Mouse (Mus musculus): ENCODE measurements at regions not wholly inside any gene's neighbourhood (a gene's known extent, or its start where the extent isn't known, plus 50 kb on each side); places are given as distances from the start of the nearest gene placed in this dataset.
A peak's percentile ranks its signal among the peaks of the same experiment; 100 is the strongest.

- ATAC-seq (ENCODE audit: insufficient number of reproducible peaks, insufficient read depth, low FRiP score, low read depth), result no peak
- Histone ChIP-seq H3K27me3 (ENCODE audit: control insufficient read depth, insufficient read depth, low read length) (no peaks in the 10 kb centered on the region), H3K36me3 (ENCODE audit: control insufficient read depth, insufficient read depth, low read length) (no peaks in the 10 kb centered on the region), H3K27ac (replicated peaks in 1 of 2; ENCODE audit: control insufficient read depth in 1 of 2, insufficient read depth in 1 of 2, low read depth in 2 of 2, low read length in 2 of 2) (no peak overlapping the region), H3K4me3 (ENCODE audit: control insufficient read depth in 1 of 2, insufficient read depth in 1 of 2, low read depth in 1 of 2, low read length in 2 of 2) (no peak overlapping the region), H3K4me1 (ENCODE audit: control insufficient read depth in 2 of 2, insufficient read depth in 2 of 2, low read length in 2 of 2) (peaks cover 3 to 7% of the 10 kb centered on the region in 2 experiments; a peak in 2 of 4 replicates), H3K4me2 (ENCODE audit: low read length) (no peak overlapping the region), H3K9me3 (ENCODE audit: control insufficient read depth, low read length) (peaks cover 5% of the 10 kb centered on the region), H3K9ac (ENCODE audit: low read length) (no peak overlapping the region)
- WGBS, result 45% methylated on average over 16 of the region's 16 CpGs
Observed at GRCm38 (mm10) chr8:23314275-23315123, 903.3 kb downstream of the Mrps31 start.

GRCm38 (mm10) chr8:23319556-23319955, 908.4 kb downstream of the Mrps31 start:
- Histone ChIP-seq H3K9ac (ENCODE audit: low read length) (no peak overlapping the region), H3K4me3 (ENCODE audit: control insufficient read depth in 1 of 2, insufficient read depth in 1 of 2, low read depth in 1 of 2, low read length in 2 of 2) (no peak overlapping the region), H3K27ac (replicated peaks in 1 of 2; ENCODE audit: control insufficient read depth in 1 of 2, insufficient read depth in 1 of 2, low read depth in 2 of 2, low read length in 2 of 2) (no peak overlapping the region), H3K27me3 (ENCODE audit: control insufficient read depth, insufficient read depth, low read length) (no peaks in the 10 kb centered on the region), H3K36me3 (ENCODE audit: control insufficient read depth, insufficient read depth, low read length) (no peaks in the 10 kb centered on the region), H3K4me2 (ENCODE audit: low read length) (no peak overlapping the region), H3K9me3 (ENCODE audit: control insufficient read depth, low read length) (no peaks in the 10 kb centered on the region), H3K4me1 (ENCODE audit: control insufficient read depth in 2 of 2, insufficient read depth in 2 of 2, low read length in 2 of 2) (peaks cover 6 to 9% of the 10 kb centered on the region in 2 experiments; a peak in 2 of 4 replicates)
- 44% methylated on average over 9 of the region's 9 CpGs for WGBS
- ATAC-seq (ENCODE audit: insufficient number of reproducible peaks, insufficient read depth, low FRiP score, low read depth), result no peak

DNA sequence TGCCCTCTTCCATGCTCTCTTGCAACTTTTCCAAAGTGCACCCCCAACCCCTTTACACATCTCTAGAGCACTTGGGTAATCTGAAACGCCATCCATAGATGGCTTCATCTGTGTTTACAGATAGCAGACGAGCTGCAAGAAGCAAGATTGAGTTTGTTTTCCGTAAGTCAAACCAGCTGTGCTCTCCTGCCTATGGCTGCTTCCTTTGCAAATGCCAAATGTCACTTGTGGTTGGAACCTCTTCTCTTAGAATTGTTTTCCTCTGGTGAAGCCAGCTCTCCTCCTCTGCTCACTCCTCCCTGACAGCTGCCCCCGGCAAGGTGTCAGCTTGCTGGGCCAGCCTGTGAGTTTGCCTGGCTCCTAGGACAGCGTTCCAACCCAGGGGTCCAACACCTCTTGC, 910.0 kb downstream of the Mrps31 start:
- Histone ChIP-seq H3K4me3 (ENCODE audit: control insufficient read depth in 1 of 2, insufficient read depth in 1 of 2, low read depth in 1 of 2, low read length in 2 of 2) (no peak overlapping the region), H3K27ac (replicated peaks in 1 of 2; ENCODE audit: control insufficient read depth in 1 of 2, insufficient read depth in 1 of 2, low read depth in 2 of 2, low read length in 2 of 2) (no peak overlapping the region), H3K9ac (ENCODE audit: low read length) (no peak overlapping the region), H3K36me3 (ENCODE audit: control insufficient read depth, insufficient read depth, low read length) (no peaks in the 10 kb centered on the region), H3K27me3 (ENCODE audit: control insufficient read depth, insufficient read depth, low read length) (no peaks in the 10 kb centered on the region), H3K4me2 (ENCODE audit: low read length) (no peak overlapping the region), H3K4me1 (ENCODE audit: control insufficient read depth in 2 of 2, insufficient read depth in 2 of 2, low read length in 2 of 2) (peaks cover 5% of the 10 kb centered on the region in 2 experiments; a peak in 2 of 4 replicates), H3K9me3 (ENCODE audit: control insufficient read depth, low read length) (no peaks in the 10 kb centered on the region)
- ATAC-seq (ENCODE audit: insufficient number of reproducible peaks, insufficient read depth, low FRiP score, low read depth), result no peak
- whole genome bisulfite sequencing, result 32% methylated on average over 5 of the region's 5 CpGs

GRCm38 (mm10) chr8:23327283-23327682, 916.1 kb downstream of the Mrps31 start:
- Histone ChIP-seq H3K4me3 (ENCODE audit: control insufficient read depth in 1 of 2, insufficient read depth in 1 of 2, low read depth in 1 of 2, low read length in 2 of 2) (no peak overlapping the region), H3K27ac (replicated peaks in 1 of 2; ENCODE audit: control insufficient read depth in 1 of 2, insufficient read depth in 1 of 2, low read depth in 2 of 2, low read length in 2 of 2) (no peak overlapping the region), H3K36me3 (ENCODE audit: control insufficient read depth, insufficient read depth, low read length) (no peaks in the 10 kb centered on the region), H3K9me3 (ENCODE audit: control insufficient read depth, low read length) (no peaks in the 10 kb centered on the region), H3K9ac (ENCODE audit: low read length) (no peak overlapping the region), H3K4me1 (ENCODE audit: control insufficient read depth in 2 of 2, insufficient read depth in 2 of 2, low read length in 2 of 2) (no peaks in the 10 kb centered on the region), H3K27me3 (ENCODE audit: control insufficient read depth, insufficient read depth, low read length) (no peaks in the 10 kb centered on the region), H3K4me2 (ENCODE audit: low read length) (no peak overlapping the region)
- no peak for ATAC-seq (ENCODE audit: insufficient number of reproducible peaks, insufficient read depth, low FRiP score, low read depth)
- WGBS, result 83% methylated on average over 4 of the region's 4 CpGs

GRCm38 (mm10) chr8:23344161-23344560, 933.0 kb downstream of the Mrps31 start:
- no peaks in the 10 kb centered on the region for H3K27me3 ChIP-seq (ENCODE audit: control insufficient read depth, insufficient read depth, low read length)
- H3K27ac ChIP-seq (replicated peaks in 1 of 2; ENCODE audit: control insufficient read depth in 1 of 2, insufficient read depth in 1 of 2, low read depth in 2 of 2, low read length in 2 of 2), result no peak overlapping the region
- no peak overlapping the region for H3K9ac ChIP-seq (ENCODE audit: low read length)
- H3K4me3 ChIP-seq (ENCODE audit: control insufficient read depth in 1 of 2, insufficient read depth in 1 of 2, low read depth in 1 of 2, low read length in 2 of 2), result no peak overlapping the region
- no peak overlapping the region for H3K4me2 ChIP-seq (ENCODE audit: low read length)
- 21% methylated on average over 4 of the region's 4 CpGs for whole genome bisulfite sequencing
- H3K4me1 ChIP-seq (ENCODE audit: control insufficient read depth in 2 of 2, insufficient read depth in 2 of 2, low read length in 2 of 2), result no peaks in the 10 kb centered on the region
- 0 out of 2 replicates have a peak, but pooled peaks cover 4% of the 10 kb centered on the region for H3K9me3 ChIP-seq (ENCODE audit: control insufficient read depth, low read length)
- ATAC-seq (ENCODE audit: insufficient number of reproducible peaks, insufficient read depth, low FRiP score, low read depth), result no peak
- H3K36me3 ChIP-seq (ENCODE audit: control insufficient read depth, insufficient read depth, low read length), result no peaks in the 10 kb centered on the region

- Histone ChIP-seq H3K27ac (replicated peaks in 1 of 2; ENCODE audit: control insufficient read depth in 1 of 2, insufficient read depth in 1 of 2, low read depth in 2 of 2, low read length in 2 of 2) (no peak overlapping the region), H3K36me3 (ENCODE audit: control insufficient read depth, insufficient read depth, low read length) (no peaks in the 10 kb centered on the region), H3K4me2 (ENCODE audit: low read length) (no peak overlapping the region), H3K4me1 (ENCODE audit: control insufficient read depth in 2 of 2, insufficient read depth in 2 of 2, low read length in 2 of 2) (peaks cover 3% of the 10 kb centered on the region in 2 experiments; a peak in 2 of 4 replicates), H3K9ac (ENCODE audit: low read length) (no peak overlapping the region), H3K9me3 (ENCODE audit: control insufficient read depth, low read length) (no peaks in the 10 kb centered on the region), H3K27me3 (ENCODE audit: control insufficient read depth, insufficient read depth, low read length) (no peaks in the 10 kb centered on the region), H3K4me3 (ENCODE audit: control insufficient read depth in 1 of 2, insufficient read depth in 1 of 2, low read depth in 1 of 2, low read length in 2 of 2) (no peak overlapping the region)
- ATAC-seq (ENCODE audit: insufficient number of reproducible peaks, insufficient read depth, low FRiP score, low read depth), result no peak
- 89% methylated on average over 15 of the region's 15 CpGs for WGBS
Observed at GRCm38 (mm10) chr8:23351367-23351930, 940.3 kb downstream of the Mrps31 start.

- H3K9ac ChIP-seq (ENCODE audit: low read length), result no peak overlapping the region; the same call in 1 of the 2 replicates
- no peaks in the 10 kb centered on the region for H3K9me3 ChIP-seq (ENCODE audit: control insufficient read depth, low read length)
- no peak overlapping the region for H3K4me3 ChIP-seq (ENCODE audit: control insufficient read depth in 1 of 2, insufficient read depth in 1 of 2, low read depth in 1 of 2, low read length in 2 of 2)
- no peaks in the 10 kb centered on the region for H3K27me3 ChIP-seq (ENCODE audit: control insufficient read depth, insufficient read depth, low read length)
- no peak for ATAC-seq (ENCODE audit: insufficient number of reproducible peaks, insufficient read depth, low FRiP score, low read depth)
- H3K36me3 ChIP-seq (ENCODE audit: control insufficient read depth, insufficient read depth, low read length), result no peaks in the 10 kb centered on the region
- peak overlapping the region; percentile 9 for H3K4me2 ChIP-seq (ENCODE audit: low read length)
- peaks cover 3% of the 10 kb centered on the region in 2 experiments; a peak in 2 of 4 replicates for H3K4me1 ChIP-seq (ENCODE audit: control insufficient read depth in 2 of 2, insufficient read depth in 2 of 2, low read length in 2 of 2)
- 28% methylated on average over 6 of the region's 6 CpGs for WGBS
- H3K27ac ChIP-seq (replicated peaks in 1 of 2; ENCODE audit: control insufficient read depth in 1 of 2, insufficient read depth in 1 of 2, low read depth in 2 of 2, low read length in 2 of 2), result no peak overlapping the region; a peak in 1 of 4 replicates
Observed at GRCm38 (mm10) chr8:23352259-23353106, 941.3 kb downstream of the Mrps31 start.

Measured in heart, embryonic 14.5 days (tissue).